Mouse (Mus musculus) cerebellum, postnatal 14 days (tissue): Measurements from ENCODE around the gene Krt25.

Source experiments
- DNase-seq, 2 experiments: peaks; one replicate each; pipeline ENCODE4 v3.0.0; 2021; ENCODE audit warnings: mixed read lengths in 2 of 2

The Krt25 gene

GRCm38 (mm10) chr11:99276786-99277185 lies 46.0 kb downstream of the Krt25 start:
- no peak for DNase-seq

GRCm38 (mm10) chr11:99275624-99276023 lies 47.1 kb downstream of the Krt25 start:
- no peak for DNase-seq

GRCm38 (mm10) chr11:99272721-99273120 lies 50.0 kb downstream of the Krt25 start:
- DNase-seq, result no peak

- DNase-seq, result no peak
Observed at GRCm38 (mm10) chr11:99269192-99269591, 53.6 kb downstream of the Krt25 start.

GRCm38 (mm10) chr11:99265796-99266195 lies 57.0 kb downstream of the Krt25 start:
- no peak for DNase-seq
